Mouse (Mus musculus) gastrocnemius, adult 18-20 months (tissue): ENCODE measurements around the gene Ccdc181. TPM values are rescaled to one million over a fixed set of nuclear protein-coding genes. Genes with fewer than 3 reads are reported as not detected.
A peak's percentile ranks its signal among the peaks of the same experiment; 100 is the strongest.
"Not testable (repeated sequence)": the region's sequence is repeated elsewhere in the genome, so short reads cannot be mapped to it uniquely, and the experiment has no call there.

Source experiments
- DNase-seq: peaks from one replicate; pipeline ENCODE4 v3.0.0; 2021; ENCODE audit warnings: low spot score
- long read RNA-seq, 2 experiments: library from polyadenylated mRNA; stranded (forward); transcript quantifications; one replicate each; pipeline ENCODE4 v2.0.0; 2021
- total RNA-seq, 2 experiments: library from RNA; stranded (reverse); gene quantifications; 2 replicates each; pipeline ENCODE4 v1.2.3; 2021

Gene Ccdc181
- total RNA-seq, result 10 to 100 TPM; 12.3 to 13.5 TPM
- long read RNA-seq, experiment 1, transcript Ccdc181-201 (6 exons, 1,909 nt), result major isoform, 15 of 15 reads
- long read RNA-seq, experiment 1, partial matches to known transcripts, result 0 of 15 reads
- long read RNA-seq, experiment 1, other reads (novel, unspliced or antisense), result 0 of 15 reads
- long read RNA-seq, experiment 2, transcript Ccdc181-201 (6 exons, 1,909 nt), result major isoform, 11 of 12 reads
- long read RNA-seq, experiment 2, partial matches to known transcripts, result 0 of 12 reads
- long read RNA-seq, experiment 2, other reads (novel, unspliced or antisense), result 1 of 12 reads

- DNase-seq, result peak; percentile 89
Observed at GRCm38 (mm10) chr1:164275455-164275954, at the start of gene Ccdc181. Gene Ccdc181, plus strand, starts transcription at chr1:164275585.

GRCm38 (mm10) chr1:164231937-164232570 is 43.3 kb upstream of the Ccdc181 start:
- DNase-seq, result not testable (repeated sequence)

- no peak for DNase-seq
Observed at GRCm38 (mm10) chr1:164233447-164233846, 41.9 kb upstream of the Ccdc181 start.

GRCm38 (mm10) chr1:164235078-164235477 is 40.3 kb upstream of the Ccdc181 start:
- no peak for DNase-seq

- peak; percentile 76 for DNase-seq
Observed at GRCm38 (mm10) chr1:164236078-164236477, 39.3 kb upstream of the Ccdc181 start.

- DNase-seq, result no peak
Observed at GRCm38 (mm10) chr1:164241494-164241893, 33.9 kb upstream of the Ccdc181 start.

GRCm38 (mm10) chr1:164242809-164243208 is 32.6 kb upstream of the Ccdc181 start:
- DNase-seq, result no peak

GRCm38 (mm10) chr1:164247442-164247841 is 27.9 kb upstream of the Ccdc181 start:
- DNase-seq, result no peak

GRCm38 (mm10) chr1:164247971-164248370 is 27.4 kb upstream of the Ccdc181 start:
- DNase-seq, result no peak

GRCm38 (mm10) chr1:164248465-164249331 is 26.7 kb upstream of the Ccdc181 start, which contains the start of gene Slc19a2:
Gene Slc19a2, plus strand, starts transcription at chr1:164249046.
- peak; percentile 98 for DNase-seq

- no peak for DNase-seq
Observed at GRCm38 (mm10) chr1:164249332-164249711, 26.1 kb upstream of the Ccdc181 start.

- DNase-seq, result no peak
Observed at GRCm38 (mm10) chr1:164250391-164251150, 24.8 kb upstream of the Ccdc181 start.

- DNase-seq, result no peak
Observed at GRCm38 (mm10) chr1:164251438-164251837, 23.9 kb upstream of the Ccdc181 start.

- DNase-seq, result no peak
Observed at GRCm38 (mm10) chr1:164252551-164252950, 22.8 kb upstream of the Ccdc181 start.

- DNase-seq, result no peak
Observed at GRCm38 (mm10) chr1:164254836-164255235, 20.5 kb upstream of the Ccdc181 start.

- DNase-seq, result no peak
Observed at GRCm38 (mm10) chr1:164260171-164261028, 15.0 kb upstream of the Ccdc181 start.

- peak; percentile 59 for DNase-seq
Observed at GRCm38 (mm10) chr1:164261553-164261952, 13.8 kb upstream of the Ccdc181 start.

GRCm38 (mm10) chr1:164270941-164271340 is 4.4 kb upstream of the Ccdc181 start:
- DNase-seq, result no peak

- no peak for DNase-seq
Observed at GRCm38 (mm10) chr1:164273659-164274058, 1.7 kb upstream of the Ccdc181 start.

GRCm38 (mm10) chr1:164276552-164276951 is 1.2 kb downstream of the Ccdc181 start:
- no peak for DNase-seq
